ENCODE assay signal across 8 mouse cellular contexts in the genomic region with DNA sequence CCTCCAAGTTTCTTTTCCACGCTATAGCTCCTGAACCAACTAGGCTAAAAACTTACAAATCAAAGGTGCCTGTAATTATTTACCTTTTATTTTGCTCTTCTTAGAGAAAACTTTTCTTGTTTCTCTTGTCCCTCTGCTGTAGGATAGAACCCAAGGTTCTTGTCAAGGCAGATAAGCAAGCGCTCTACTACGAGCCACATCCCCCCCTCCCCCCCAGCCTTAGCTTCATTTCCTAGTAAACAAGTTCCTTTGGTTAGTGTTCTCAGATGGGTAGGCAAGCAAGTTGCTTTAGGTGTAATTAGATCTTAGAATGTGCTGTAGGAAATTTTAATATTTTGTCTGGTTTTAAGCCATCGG. TPM values are rescaled to one million over a fixed set of nuclear protein-coding genes. Genes with fewer than 3 reads are reported as not detected.
A peak's percentile ranks its signal among the peaks of the same experiment; 100 is the strongest.
DNase-seq lines count a peak whose midpoint lies in the region; ATAC-seq and TF ChIP-seq lines count a peak whose summit lies in the region.

No protein-coding gene starts in this region.

- ATAC-seq in midbrain, embryonic 11.5 days (ENCODE audit: low FRiP score) = no peak

- TF ChIP-seq CTCF in kidney, adult 2 months (conservative IDR thresholded peaks at IDR 0.05; ENCODE audit: insufficient read depth, insufficient read length, low read depth, low read length) = no peak

- H3K9ac ChIP-seq in midbrain, embryonic 11.5 days (ENCODE audit: low read length) = peak overlapping the region; percentile 93

- intact Hi-C loops in left cerebral cortex, postnatal 4 days (cut with DNase I) = no loop called here

- H3K36me3 ChIP-seq in kidney, adult 2 months (ENCODE audit: control insufficient read depth, insufficient read depth, low read length) = no peaks in the 10 kb centered on the region
- H3K36me3 ChIP-seq in hindbrain, embryonic 10.5 days = peaks cover 6% of the 10 kb centered on the region
- H3K36me3 ChIP-seq in midbrain, embryonic 11.5 days (ENCODE audit: control insufficient read depth, insufficient read depth, low read length) = no peaks in the 10 kb centered on the region

- no peak for DNase-seq in kidney, adult 2 months
- DNase-seq in kidney, postnatal 4 days = no peak
- DNase-seq in Muller cell, postnatal 12 days (ENCODE audit: inconsistent ontology term) = peak; percentile 50
- DNase-seq in hindbrain, embryonic 10.5 days (ENCODE audit: low spot score) = no peak
- DNase-seq in midbrain, embryonic 11.5 days (ENCODE audit: low spot score, missing footprints) = no peak
- DNase-seq in urinary bladder, postnatal 14 days (ENCODE audit: low spot score) = no peak
- DNase-seq in frontal cortex, postnatal 14 days (ENCODE audit: low spot score in 2 of 2) = no peak
- DNase-seq in left cerebral cortex, postnatal 4 days = no peak

- no peaks in the 10 kb centered on the region for H3K27me3 ChIP-seq in kidney, adult 2 months (replicated peaks; ENCODE audit: control insufficient read depth, insufficient read depth, low read length)
- no peaks in the 10 kb centered on the region for H3K27me3 ChIP-seq in hindbrain, embryonic 10.5 days (ENCODE audit: insufficient read depth, poor library complexity, severe bottlenecking)
- H3K27me3 ChIP-seq in midbrain, embryonic 11.5 days (ENCODE audit: control insufficient read depth, insufficient read depth, low read length) = no peaks in the 10 kb centered on the region

- TF ChIP-seq POLR2A in kidney, adult 2 months (IDR thresholded peaks at IDR 0.05; ENCODE audit: low read depth, low read length) = no peak

- 5% methylated on average over 4 of the region's 4 CpGs for WGBS in kidney, adult 2 months
- 14% methylated on average over 4 of the region's 4 CpGs for WGBS in hindbrain, embryonic 10.5 days
- 20% methylated on average over 4 of the region's 4 CpGs for WGBS in midbrain, embryonic 11.5 days

- peak overlapping the region; percentile 71 for H3K4me2 ChIP-seq in midbrain, embryonic 11.5 days

- H3K4me1 ChIP-seq in kidney, adult 2 months (ENCODE audit: control insufficient read depth, insufficient read depth, low read length) = peaks cover 15% of the 10 kb centered on the region; the same call in 1 of the 2 replicates
- peaks cover 38% of the 10 kb centered on the region for H3K4me1 ChIP-seq in hindbrain, embryonic 10.5 days (replicated peaks)
- H3K4me1 ChIP-seq in midbrain, embryonic 11.5 days (ENCODE audit: control insufficient read depth, insufficient read depth, low read length) = peaks cover 17% of the 10 kb centered on the region

- H3K9me3 ChIP-seq in hindbrain, embryonic 10.5 days = no peaks in the 10 kb centered on the region
- H3K9me3 ChIP-seq in midbrain, embryonic 11.5 days (ENCODE audit: control insufficient read depth, low read length) = no peaks in the 10 kb centered on the region

- H3K4me3 ChIP-seq in kidney, adult 2 months (ENCODE audit: insufficient read depth, low read depth, low read length) = peak overlapping the region; percentile 100
- H3K4me3 ChIP-seq in hindbrain, embryonic 10.5 days = peak overlapping the region; percentile 89
- H3K4me3 ChIP-seq in midbrain, embryonic 11.5 days (ENCODE audit: low read depth, low read length) = peak overlapping the region; percentile 93

- peak overlapping the region; percentile 99 for H3K27ac ChIP-seq in kidney, adult 2 months (ENCODE audit: insufficient read depth, low read depth, low read length)
- peak overlapping the region; percentile 98 for H3K27ac ChIP-seq in hindbrain, embryonic 10.5 days
- H3K27ac ChIP-seq in midbrain, embryonic 11.5 days (ENCODE audit: low read depth, low read length) = no peak overlapping the region; the same call in 1 of the 2 replicates

RNA-seq across cellular contexts. Expression of a gene that starts 5.7 kb away (rescaled TPM):
- polyA plus RNA-seq in kidney, adult 2 months (2012; rRNA removed) = 1.7 and 1.8 TPM in 2 replicates
- 4.6 and 5.6 TPM in 2 replicates for polyA plus RNA-seq in hindbrain, embryonic 10.5 days (2016; fragmentation: Nextera tagmentation; extraction: Ambion mirVana)
- polyA plus RNA-seq in midbrain, embryonic 11.5 days (2014; fragmentation: Nextera tagmentation; extraction: Ambion mirVana) = 5.5 and 6.8 TPM in 2 replicates
- 10 to 100 TPM; 10.9 TPM for total RNA-seq in left cerebral cortex, postnatal 4 days (2021)

RNA-seq across cellular contexts. Expression of a gene that starts 5.8 kb away (rescaled TPM):
- polyA plus RNA-seq in kidney, adult 2 months (2012; rRNA removed) = 8.9 and 10.6 TPM in 2 replicates
- polyA plus RNA-seq in hindbrain, embryonic 10.5 days (2016; fragmentation: Nextera tagmentation; extraction: Ambion mirVana) = 29.6 and 34.8 TPM in 2 replicates
- 31.8 and 37.7 TPM in 2 replicates for polyA plus RNA-seq in midbrain, embryonic 11.5 days (2014; fragmentation: Nextera tagmentation; extraction: Ambion mirVana)
- total RNA-seq in left cerebral cortex, postnatal 4 days (2021) = 10 to 100 TPM; 49.1 to 59.0 TPM
